Mouse (Mus musculus): ENCODE data around the gene Cpa4.

The Cpa4 gene

DNA sequence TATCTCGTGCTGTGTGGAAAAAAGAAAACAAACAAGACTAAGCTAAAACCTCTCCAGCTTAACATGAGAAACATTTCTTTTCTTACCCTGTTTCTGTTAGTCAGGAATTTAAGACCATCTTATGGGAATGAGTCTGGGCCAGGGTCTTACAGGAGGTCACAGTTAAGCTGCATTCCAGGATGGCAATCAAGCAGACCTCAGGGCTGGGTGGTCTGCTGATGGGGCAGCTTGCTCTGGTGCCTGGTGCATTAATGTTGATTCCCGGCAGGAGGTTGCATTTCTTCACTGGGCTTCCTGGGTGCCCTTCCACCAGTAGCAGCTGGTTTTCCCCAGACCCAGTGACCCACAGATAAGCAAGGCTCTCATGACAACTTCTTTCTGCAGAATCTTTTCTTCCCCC lies 21.6 kb downstream of the Cpa4 start:
- no peak for ATAC-seq (ENCODE audit: insufficient number of reproducible peaks, low FRiP score, low TSS enrichment)

DNA sequence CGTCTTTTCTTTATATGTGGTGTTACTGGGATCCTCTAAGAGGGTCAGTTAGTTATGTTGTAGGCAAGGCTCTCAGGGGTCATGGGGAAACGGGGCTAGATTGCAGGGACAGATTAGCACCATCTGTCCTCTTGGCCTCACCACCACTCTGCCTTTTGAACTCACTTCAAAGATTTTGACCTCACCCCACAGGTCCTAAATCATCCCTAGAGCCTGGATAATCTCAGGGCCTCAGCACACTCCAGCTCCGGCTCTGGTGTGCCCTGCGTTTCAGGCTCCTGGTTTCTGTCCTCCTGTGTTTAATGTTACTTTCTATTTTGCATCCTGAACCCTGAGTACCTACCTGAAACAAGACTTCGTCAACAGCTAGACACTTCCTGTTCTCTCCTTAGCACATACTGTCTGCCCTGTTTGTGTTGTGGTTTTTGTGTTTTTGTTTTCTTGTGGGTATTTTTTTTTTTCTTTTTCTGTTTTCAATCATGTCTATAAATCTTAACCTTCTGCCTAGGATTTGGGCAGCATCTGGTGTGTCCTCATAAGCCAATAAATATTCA lies 23.8 kb downstream of the Cpa4 start:
- ATAC-seq (ENCODE audit: insufficient number of reproducible peaks, low FRiP score, low TSS enrichment) = no peak

- no peak for ATAC-seq (ENCODE audit: insufficient number of reproducible peaks, low FRiP score, low TSS enrichment)
Measured at GRCm38 (mm10) chr6:30592417-30592974, 24.3 kb downstream of the Cpa4 start.

GRCm38 (mm10) chr6:30594364-30594763 lies 26.2 kb downstream of the Cpa4 start:
- ATAC-seq (ENCODE audit: insufficient number of reproducible peaks, low FRiP score, low TSS enrichment) = no peak

DNA sequence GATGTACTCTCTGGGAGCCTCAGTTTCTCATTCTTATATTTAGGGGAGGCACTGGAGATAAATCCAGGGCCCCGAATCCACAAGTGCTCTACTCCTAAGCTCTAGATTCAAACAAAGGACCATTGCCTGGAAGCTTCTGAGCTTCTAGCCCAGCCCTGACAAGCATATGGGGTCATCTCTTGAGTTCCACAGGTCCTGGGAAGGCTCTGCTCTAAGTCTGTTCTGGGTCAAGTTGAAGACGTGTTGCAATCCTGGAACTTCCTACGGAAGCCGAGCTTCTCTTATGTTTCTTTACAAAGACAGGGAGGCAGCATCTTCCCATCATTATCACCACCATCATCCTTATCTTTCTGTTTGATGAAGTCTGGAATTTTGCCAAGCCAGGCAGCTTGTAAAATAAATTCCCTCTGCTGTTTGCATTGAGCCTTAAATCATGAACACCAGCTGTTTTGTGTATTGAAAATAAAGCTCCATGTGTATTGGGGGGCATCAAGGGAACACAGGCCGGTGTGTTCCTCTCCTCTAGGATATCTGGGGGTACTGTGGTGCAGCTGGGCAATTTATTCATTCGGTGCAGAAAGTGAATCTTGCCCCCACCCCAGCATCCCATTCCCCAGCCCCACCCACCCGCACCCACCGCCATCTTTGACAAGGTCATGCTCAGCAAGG lies 28.2 kb downstream of the Cpa4 start:
- no peak for ATAC-seq (ENCODE audit: insufficient number of reproducible peaks, low FRiP score, low TSS enrichment)

DNA sequence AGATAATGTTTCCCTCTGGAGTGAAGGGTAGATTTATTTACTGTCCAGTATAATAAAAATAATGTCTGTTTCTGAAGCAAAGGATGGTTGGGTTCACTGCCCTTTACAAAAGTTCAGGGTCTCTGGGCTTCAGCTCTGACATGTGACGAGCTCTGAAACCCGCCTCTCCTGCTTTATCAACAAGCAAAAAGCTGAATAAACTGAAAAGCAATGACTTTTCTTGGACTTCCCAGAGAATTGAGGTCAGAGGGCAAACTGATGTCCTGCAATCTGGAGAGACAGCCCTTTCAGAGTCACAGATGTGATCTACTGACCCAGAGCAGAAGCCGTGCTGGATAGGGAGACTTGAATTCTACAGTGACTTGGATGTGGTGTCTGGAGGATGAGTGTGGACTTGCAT lies 31.9 kb downstream of the Cpa4 start:
- no peak for ATAC-seq (ENCODE audit: insufficient number of reproducible peaks, low FRiP score, low TSS enrichment)

DNA sequence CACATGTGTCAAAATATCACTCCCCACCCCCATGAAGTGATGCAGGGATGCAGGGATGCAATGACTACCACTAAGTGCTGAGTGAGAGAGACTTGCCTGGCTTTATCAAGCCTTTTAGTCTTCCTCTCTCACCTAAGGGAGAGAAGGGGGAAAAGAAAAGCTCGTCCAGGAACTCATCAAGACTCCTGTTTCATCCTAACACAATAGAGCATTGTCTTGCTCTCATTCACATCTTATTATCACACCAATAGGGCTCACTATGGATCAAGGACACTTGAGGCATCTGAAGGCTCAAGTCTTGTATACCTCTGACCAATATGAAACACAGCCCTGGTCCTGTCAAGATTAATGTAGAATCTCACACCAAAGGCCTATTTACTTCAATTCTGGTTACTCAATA lies 32.8 kb downstream of the Cpa4 start:
- ATAC-seq (ENCODE audit: insufficient number of reproducible peaks, low FRiP score, low TSS enrichment) = no peak

DNA sequence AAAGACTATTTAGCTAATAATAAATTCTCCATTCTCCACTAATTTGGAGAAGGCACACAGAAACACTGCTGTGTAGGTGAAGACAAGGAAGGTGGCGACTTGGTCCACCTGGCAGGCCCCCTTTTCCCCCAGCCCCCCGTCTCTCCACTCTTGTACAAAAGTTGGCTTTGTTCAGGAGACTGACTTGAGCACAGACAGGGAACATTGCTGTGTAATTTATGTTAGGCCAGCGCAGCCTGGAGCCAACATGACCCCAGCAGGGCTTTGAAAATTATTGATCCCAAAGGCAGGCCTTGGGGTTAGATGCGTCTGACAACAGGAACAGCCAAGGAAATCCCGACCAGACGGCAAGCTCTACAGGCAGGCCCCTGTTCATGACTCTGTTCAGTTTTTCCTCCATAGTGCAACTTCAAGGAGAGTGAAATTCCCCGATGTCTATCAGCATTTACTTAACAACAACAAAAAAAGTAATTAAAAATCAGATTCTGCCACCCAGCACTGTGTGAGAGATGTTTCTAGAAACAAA lies 36.2 kb downstream of the Cpa4 start:
- ATAC-seq (ENCODE audit: insufficient number of reproducible peaks, low FRiP score, low TSS enrichment) = no peak

- no peak for ATAC-seq (ENCODE audit: insufficient number of reproducible peaks, low FRiP score, low TSS enrichment)
Measured at GRCm38 (mm10) chr6:30605111-30605510, 36.9 kb downstream of the Cpa4 start.

- no peak for ATAC-seq (ENCODE audit: insufficient number of reproducible peaks, low FRiP score, low TSS enrichment)
Measured at GRCm38 (mm10) chr6:30605672-30606071, 37.5 kb downstream of the Cpa4 start.

DNA sequence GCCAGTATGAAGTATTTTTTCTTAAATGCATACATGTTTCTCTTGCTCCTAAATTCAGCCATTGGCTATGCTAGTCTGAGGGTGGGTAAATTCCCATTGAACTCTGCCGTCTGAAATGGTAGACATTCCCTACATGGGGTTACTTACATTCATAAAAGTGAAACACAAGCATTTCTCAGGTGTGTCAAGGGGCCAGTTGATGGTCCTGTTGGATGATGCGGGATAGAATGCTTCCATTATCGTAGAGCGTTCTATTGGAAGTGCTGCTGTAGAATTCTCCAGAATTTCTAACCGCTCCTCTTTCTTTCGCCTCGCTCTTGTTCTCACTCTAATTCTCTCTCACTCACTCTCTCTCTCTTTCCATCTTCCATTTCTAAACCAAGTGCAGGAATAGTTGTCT lies 42.5 kb downstream of the Cpa4 start, which contains the start of gene Cpa5:
Gene Cpa5, plus strand, starts transcription at position 301 of the 400 bp plus-strand sequence.
- no peak for ATAC-seq (ENCODE audit: insufficient number of reproducible peaks, low FRiP score, low TSS enrichment)

DNA sequence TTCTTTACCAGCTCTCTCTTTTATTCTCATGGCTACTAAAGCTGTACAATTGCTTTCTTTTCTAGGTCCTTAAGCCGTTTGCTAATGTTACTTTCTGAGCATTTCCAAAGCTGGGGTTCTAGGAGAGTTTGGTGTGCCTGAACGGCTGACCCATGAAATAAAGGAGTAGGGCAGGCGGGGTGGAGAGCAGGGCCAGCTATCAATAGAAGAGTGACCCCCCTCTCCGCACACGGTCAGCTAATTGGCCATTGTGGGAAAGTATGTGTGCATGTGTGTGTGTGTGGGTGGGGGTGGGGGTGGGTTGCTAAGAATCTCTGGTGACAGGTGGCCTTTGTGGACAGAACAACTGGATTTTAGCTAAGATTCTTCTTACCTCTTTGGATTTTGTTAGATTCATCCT lies 43.0 kb downstream of the Cpa4 start:
- ATAC-seq (ENCODE audit: insufficient number of reproducible peaks, low FRiP score, low TSS enrichment) = no peak

- ATAC-seq (ENCODE audit: insufficient number of reproducible peaks, low FRiP score, low TSS enrichment) = no peak
Measured at GRCm38 (mm10) chr6:30614251-30614650, 46.1 kb downstream of the Cpa4 start.

- ATAC-seq (ENCODE audit: insufficient number of reproducible peaks, low FRiP score, low TSS enrichment) = no peak
Measured at GRCm38 (mm10) chr6:30615741-30616140, 47.6 kb downstream of the Cpa4 start.

- ATAC-seq (ENCODE audit: insufficient number of reproducible peaks, low FRiP score, low TSS enrichment) = no peak
Measured at GRCm38 (mm10) chr6:30616491-30616941, 48.3 kb downstream of the Cpa4 start.

- ATAC-seq (ENCODE audit: insufficient number of reproducible peaks, low FRiP score, low TSS enrichment) = no peak
Measured at GRCm38 (mm10) chr6:30617020-30617958, 49.1 kb downstream of the Cpa4 start.

DNA sequence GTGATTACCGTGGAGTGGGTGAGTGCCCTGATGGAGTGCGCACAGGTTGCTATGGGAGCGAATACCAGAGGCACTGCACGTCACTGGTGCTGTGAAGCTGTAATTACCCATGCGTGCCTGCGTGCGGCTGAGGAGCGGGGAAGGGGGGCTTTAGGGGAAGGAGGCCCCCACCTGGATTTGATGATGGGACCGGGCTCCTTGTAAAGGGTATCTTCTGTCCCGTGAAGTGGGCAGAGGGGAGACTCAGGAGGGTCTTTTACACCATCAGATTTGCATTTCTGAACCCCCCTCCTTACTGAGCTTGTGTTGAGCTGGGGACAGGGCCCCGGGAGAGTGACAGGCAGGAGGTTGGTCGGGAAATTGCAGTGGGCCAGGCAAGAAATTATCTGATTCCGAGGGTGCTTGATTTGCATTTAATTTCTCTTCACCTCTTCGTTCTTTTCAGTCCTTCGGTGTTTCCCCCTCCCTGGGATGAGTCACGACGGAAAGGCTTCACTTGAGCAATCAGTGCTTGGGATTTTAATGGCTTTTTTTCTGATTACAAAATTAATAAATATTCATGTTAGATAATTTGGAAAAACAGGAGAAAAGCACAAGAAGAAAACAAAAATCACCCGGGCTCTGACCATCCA lies 49.9 kb downstream of the Cpa4 start:
- no peak for ATAC-seq (ENCODE audit: insufficient number of reproducible peaks, low FRiP score, low TSS enrichment)

DNA sequence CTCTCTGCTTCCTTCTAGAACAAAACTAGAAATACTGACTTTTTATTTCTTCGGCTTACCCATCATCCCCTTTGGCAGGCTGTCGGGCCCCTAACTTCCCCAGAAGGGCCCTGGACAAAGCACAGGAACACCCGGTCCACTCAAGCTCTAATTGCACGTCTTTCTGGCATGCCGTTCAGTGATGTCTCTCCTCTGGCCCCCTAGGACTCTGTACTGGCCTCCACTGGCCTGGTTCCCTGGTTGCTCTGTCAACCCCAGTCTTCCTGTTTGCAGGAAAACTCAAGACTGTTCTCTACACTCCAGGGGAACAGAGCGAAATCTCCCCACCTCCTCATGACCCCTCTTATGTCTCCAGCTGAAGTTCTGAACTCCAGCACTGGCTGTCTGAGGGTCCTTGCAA lies 50.6 kb downstream of the Cpa4 start:
- ATAC-seq (ENCODE audit: insufficient number of reproducible peaks, low FRiP score, low TSS enrichment) = no peak

- ATAC-seq (ENCODE audit: insufficient number of reproducible peaks, low FRiP score, low TSS enrichment) = no peak
Measured at GRCm38 (mm10) chr6:30619606-30620005, 51.4 kb downstream of the Cpa4 start.

DNA sequence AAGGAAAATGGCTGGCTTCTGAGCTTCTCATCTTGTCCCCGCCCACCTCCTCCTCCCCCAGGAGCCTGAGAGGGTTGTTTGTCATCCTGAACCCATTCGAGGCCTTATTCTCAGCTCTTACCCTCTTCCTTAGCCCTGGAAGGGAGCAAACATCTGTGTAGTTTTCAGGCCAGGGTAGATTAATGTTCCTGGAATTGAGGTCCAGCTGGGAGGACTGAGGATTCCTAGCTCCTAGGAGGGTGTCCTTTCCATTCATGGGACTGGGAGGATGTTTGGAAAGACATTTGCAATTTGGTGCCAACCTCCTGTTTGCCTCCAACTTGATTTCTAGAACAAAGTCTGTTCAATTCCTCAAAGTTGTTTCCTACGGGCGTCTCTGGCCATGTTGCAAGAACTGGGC lies 52.4 kb downstream of the Cpa4 start:
- ATAC-seq (ENCODE audit: insufficient number of reproducible peaks, low FRiP score, low TSS enrichment) = no peak

Data from cerebellum, adult (tissue).